Mouse (Mus musculus): ENCODE data around the gene Gfy. TPM values are rescaled to one million over a fixed set of nuclear protein-coding genes. Genes with fewer than 3 reads are reported as not detected.

Gfy gene
- total RNA-seq, 1 experiment, result not detected

GRCm38 (mm10) chr7:45189600-45189999 is 10.2 kb upstream of the Gfy start:
- DNase-seq (ENCODE audit: low read depth, low spot score), result no peak
- H3K4me3 ChIP-seq (ENCODE audit: insufficient read depth in 1 of 2, low read depth in 1 of 2, low read length in 2 of 2, poor library complexity in 1 of 2, severe bottlenecking in 1 of 2), result peak overlapping the region in 1 of 2 experiments; percentile 41; a peak in 2 of 4 replicates
- H3K9me3 ChIP-seq (ENCODE audit: control insufficient read depth, insufficient read depth, low read depth, low read length), result no peaks in the 10 kb centered on the region
- H3K36me3 ChIP-seq (ENCODE audit: control insufficient read depth, insufficient read depth, low read length, poor library complexity, severe bottlenecking), result no peaks in the 10 kb centered on the region
- H3K4me1 ChIP-seq (ENCODE audit: control insufficient read depth in 2 of 2, insufficient read depth in 2 of 2, low read length in 2 of 2, poor library complexity in 1 of 2), result peaks cover 0 to 26% of the 10 kb centered on the region in 2 experiments; a peak in 2 of 4 replicates
- TF ChIP-seq ZC3H11A (IDR thresholded peaks at IDR 0.05; ENCODE audit: borderline replicate concordance, low read depth, low read length) (no peak), MAFK (IDR thresholded peaks at IDR 0.05; ENCODE audit: insufficient read depth, low read depth, low read length) (no peak), ZNF384 (IDR thresholded peaks at IDR 0.05; ENCODE audit: low read depth, low read length) (no peak), HCFC1 (IDR thresholded peaks at IDR 0.05; ENCODE audit: borderline replicate concordance, insufficient read depth, low read length) (no peak), CHD2 (IDR thresholded peaks at IDR 0.05; ENCODE audit: low read depth, low read length) (no peak)
- H3K9ac ChIP-seq (ENCODE audit: insufficient read depth, low read depth, low read length, poor library complexity, severe bottlenecking), result peak overlapping the region; percentile 30; the same call in 1 of the 2 replicates
- in situ Hi-C loops (cut with MboI; ENCODE audit: low sequenced_read_pairs in 2 of 2, unreplicated experiment in 2 of 2), result no loop called here
- H3K27ac ChIP-seq (ENCODE audit: insufficient read depth, low read depth, low read length, poor library complexity, severe bottlenecking), result no peak overlapping the region; the same call in 1 of the 2 replicates

- in situ Hi-C loops (cut with MboI; ENCODE audit: low sequenced_read_pairs in 2 of 2, unreplicated experiment in 2 of 2), result no loop called here
- peaks cover 0 to 16% of the 10 kb centered on the region in 2 experiments; a peak in 3 of 4 replicates for H3K4me1 ChIP-seq (ENCODE audit: control insufficient read depth in 2 of 2, insufficient read depth in 2 of 2, low read length in 2 of 2, poor library complexity in 1 of 2)
- no peak overlapping the region for H3K27ac ChIP-seq (ENCODE audit: insufficient read depth, low read depth, low read length, poor library complexity, severe bottlenecking)
These were observed 6.6 kb upstream of the Gfy start for GRCm38 (mm10) chr7:45185921-45186320.

GRCm38 (mm10) chr7:45183672-45184071 is 4.3 kb upstream of the Gfy start:
- TF ChIP-seq CHD2 (IDR thresholded peaks at IDR 0.05; ENCODE audit: low read depth, low read length) (no peak), MAFK (IDR thresholded peaks at IDR 0.05; ENCODE audit: insufficient read depth, low read depth, low read length) (no peak), HCFC1 (IDR thresholded peaks at IDR 0.05; ENCODE audit: borderline replicate concordance, insufficient read depth, low read length) (no peak), ZC3H11A (IDR thresholded peaks at IDR 0.05; ENCODE audit: borderline replicate concordance, low read depth, low read length) (no peak), ZNF384 (IDR thresholded peaks at IDR 0.05; ENCODE audit: low read depth, low read length) (no peak)
- Histone ChIP-seq H3K27ac (ENCODE audit: insufficient read depth, low read depth, low read length, poor library complexity, severe bottlenecking) (no peak overlapping the region), H3K4me3 (ENCODE audit: insufficient read depth in 1 of 2, low read depth in 1 of 2, low read length in 2 of 2, poor library complexity in 1 of 2, severe bottlenecking in 1 of 2) (no peak overlapping the region), H3K9me3 (ENCODE audit: control insufficient read depth, insufficient read depth, low read depth, low read length) (no peaks in the 10 kb centered on the region), H3K9ac (ENCODE audit: insufficient read depth, low read depth, low read length, poor library complexity, severe bottlenecking) (no peak overlapping the region), H3K4me1 (ENCODE audit: control insufficient read depth in 2 of 2, insufficient read depth in 2 of 2, low read length in 2 of 2, poor library complexity in 1 of 2) (peaks cover 0 to 11% of the 10 kb centered on the region in 2 experiments; a peak in 3 of 4 replicates), H3K36me3 (ENCODE audit: control insufficient read depth, insufficient read depth, low read length, poor library complexity, severe bottlenecking) (no peaks in the 10 kb centered on the region)
- no peak for DNase-seq (ENCODE audit: low read depth, low spot score)
- in situ Hi-C loops (cut with MboI; ENCODE audit: low sequenced_read_pairs in 2 of 2, unreplicated experiment in 2 of 2), result no loop called here

More at GRCm38 (mm10) chr7:45185921-45186320, 6.6 kb upstream of the Gfy start:
- Histone ChIP-seq H3K9ac (ENCODE audit: insufficient read depth, low read depth, low read length, poor library complexity, severe bottlenecking) (no peak overlapping the region), H3K9me3 (ENCODE audit: control insufficient read depth, insufficient read depth, low read depth, low read length) (no peaks in the 10 kb centered on the region), H3K4me3 (ENCODE audit: insufficient read depth in 1 of 2, low read depth in 1 of 2, low read length in 2 of 2, poor library complexity in 1 of 2, severe bottlenecking in 1 of 2) (no peak overlapping the region), H3K36me3 (ENCODE audit: control insufficient read depth, insufficient read depth, low read length, poor library complexity, severe bottlenecking) (no peaks in the 10 kb centered on the region)
- DNase-seq (ENCODE audit: low read depth, low spot score), result no peak
- no peak for TF ChIP-seq MAFK (IDR thresholded peaks at IDR 0.05; ENCODE audit: insufficient read depth, low read depth, low read length)
- no peak for TF ChIP-seq ZNF384 (IDR thresholded peaks at IDR 0.05; ENCODE audit: low read depth, low read length)
- no peak for TF ChIP-seq ZC3H11A (IDR thresholded peaks at IDR 0.05; ENCODE audit: borderline replicate concordance, low read depth, low read length)
- TF ChIP-seq CHD2 (IDR thresholded peaks at IDR 0.05; ENCODE audit: low read depth, low read length), result no peak
- TF ChIP-seq HCFC1 (IDR thresholded peaks at IDR 0.05; ENCODE audit: borderline replicate concordance, insufficient read depth, low read length), result no peak

- Histone ChIP-seq H3K27ac (ENCODE audit: insufficient read depth, low read depth, low read length, poor library complexity, severe bottlenecking) (no peak overlapping the region), H3K9ac (ENCODE audit: insufficient read depth, low read depth, low read length, poor library complexity, severe bottlenecking) (peak overlapping the region; percentile 61), H3K4me1 (ENCODE audit: control insufficient read depth in 2 of 2, insufficient read depth in 2 of 2, low read length in 2 of 2, poor library complexity in 1 of 2) (peaks cover 0 to 8% of the 10 kb centered on the region in 2 experiments; a peak in 2 of 4 replicates), H3K36me3 (ENCODE audit: control insufficient read depth, insufficient read depth, low read length, poor library complexity, severe bottlenecking) (no peaks in the 10 kb centered on the region), H3K9me3 (ENCODE audit: control insufficient read depth, insufficient read depth, low read depth, low read length) (no peaks in the 10 kb centered on the region), H3K4me3 (ENCODE audit: insufficient read depth in 1 of 2, low read depth in 1 of 2, low read length in 2 of 2, poor library complexity in 1 of 2, severe bottlenecking in 1 of 2) (peak overlapping the region; percentile 47 to 68)
- in situ Hi-C loops (cut with MboI; ENCODE audit: low sequenced_read_pairs in 2 of 2, unreplicated experiment in 2 of 2), result no loop called here
- no peak for DNase-seq (ENCODE audit: low read depth, low spot score)
- TF ChIP-seq CHD2 (IDR thresholded peaks at IDR 0.05; ENCODE audit: low read depth, low read length), result no peak
- TF ChIP-seq HCFC1 (IDR thresholded peaks at IDR 0.05; ENCODE audit: borderline replicate concordance, insufficient read depth, low read length), result no peak
- no peak for TF ChIP-seq ZNF384 (IDR thresholded peaks at IDR 0.05; ENCODE audit: low read depth, low read length)
- TF ChIP-seq ZC3H11A (IDR thresholded peaks at IDR 0.05; ENCODE audit: borderline replicate concordance, low read depth, low read length), result no peak
- TF ChIP-seq MAFK (IDR thresholded peaks at IDR 0.05; ENCODE audit: insufficient read depth, low read depth, low read length), result no peak
These were observed 3.2 kb upstream of the Gfy start for GRCm38 (mm10) chr7:45182606-45183005.

Measured in ES-E14 (cell line).